In genomic region chr9:68875791-68876190, GRCm38 (mm10) we compare ENCODE assay signal across 15 mouse cellular contexts.
A peak's percentile ranks its signal among the peaks of the same experiment; 100 is the strongest.
DNase-seq lines count a peak whose midpoint lies in the region.
"Had no signal": no experiment of that assay in that cellular context is flagged by ENCODE, and none has a peak within 500 bp of the region (broad histone marks: within the 10 kb centered on the region; RNA-seq: fewer than 3 reads in every experiment).

No protein-coding gene starts in this region.

- DNase-seq in frontal cortex, postnatal 36 days (ENCODE audit: low spot score in 2 of 2), result peak; percentile 38 to 60
- no peak for DNase-seq in frontal cortex, postnatal 10 days (ENCODE audit: low spot score in 2 of 2)
- peak; percentile 26 to 90 for DNase-seq in left cerebral cortex, postnatal 25 days (ENCODE audit: low spot score in 2 of 2)
- no peak for DNase-seq in left cerebral cortex, postnatal 4 days
- DNase-seq in right cerebral cortex, postnatal 25 days, result peak; percentile 26
- DNase-seq in right cerebral cortex, postnatal 4 days, result no peak
- DNase-seq in telencephalon, adult 2 months (ENCODE audit: low read depth, low spot score), result peak; percentile 85
- DNase-seq: adrenal gland, postnatal 14 days; cerebellum, adult 18-20 months; cerebellum, adult 9-11 months; cerebellum, postnatal 36 days; forebrain, postnatal 0 days; heart, adult 18-20 months; heart, postnatal 10 days; heart, postnatal 4 days had no signal

- intact Hi-C loops in left cerebral cortex, postnatal 25 days (cut with DNase I), result no loop called here
- intact Hi-C loops in left cerebral cortex, postnatal 4 days (cut with DNase I), result no loop called here

Comparison
In these comparisons a context has a peak if more than half of its experiments do, and no peak if none do; other contexts are left out.
1. DNase-seq: peak in frontal cortex, postnatal 36 days (2 of 2), left cerebral cortex, postnatal 25 days (2 of 2), right cerebral cortex, postnatal 25 days (single experiment) and telencephalon, adult 2 months (single experiment); none in frontal cortex, postnatal 10 days (0 of 2), left cerebral cortex, postnatal 4 days (single experiment) and right cerebral cortex, postnatal 4 days (single experiment).